Mouse (Mus musculus) stomach, embryonic 14.5 days (tissue): ENCODE measurements around the gene Asah2. TPM values are rescaled to one million over a fixed set of nuclear protein-coding genes. Genes with fewer than 3 reads are reported as not detected.

Experiments used
- ATAC-seq: fragments of 200-750 bp; cut with Nextera tagmentation; 2 replicates; pipeline ENCODE4 v1.8.0; 2017; ENCODE audit warnings: low read depth, moderate TSS enrichment; ENCODE audit not compliant: insufficient number of reproducible peaks, insufficient read depth, low FRiP score
- H3K27ac ChIP-seq: fragments of 300-500 bp; sonication (generic); 2 replicates; pipeline ENCODE4 v1.5.1; 2014; ENCODE audit warnings: mild to moderate bottlenecking, low read length, moderate library complexity, mixed read lengths
- H3K27me3 ChIP-seq: fragments of 300-500 bp; sonication (generic); 2 replicates; pipeline ENCODE4 v1.6.1; 2014; ENCODE audit warnings: low read length, control low read depth, mixed read lengths; ENCODE audit not compliant: control insufficient read depth, insufficient read depth
- H3K36me3 ChIP-seq: fragments of 300-500 bp; sonication (generic); 2 replicates; pipeline ENCODE4 v1.6.1; 2014; ENCODE audit warnings: mild to moderate bottlenecking, control low read depth, low read length, moderate library complexity, mixed read lengths; ENCODE audit not compliant: control insufficient read depth, insufficient read depth
- H3K4me1 ChIP-seq: fragments of 300-500 bp; sonication (generic); 2 replicates; pipeline ENCODE4 v1.6.1; 2014; ENCODE audit warnings: low read length, control low read depth, mixed read lengths; ENCODE audit not compliant: control insufficient read depth, insufficient read depth
- H3K4me2 ChIP-seq: fragments of 300-500 bp; sonication (generic); replicated peaks from 2 replicates; pipeline ENCODE4 v1.6.1; 2014; ENCODE audit warnings: low read depth, low read length, control low read depth
- H3K4me3 ChIP-seq: fragments of 300-500 bp; sonication (generic); 2 replicates; pipeline ENCODE4 v1.5.1; 2014; ENCODE audit warnings: low read depth, low read length, control low read depth
- H3K9ac ChIP-seq: fragments of 300-500 bp; sonication (generic); replicated peaks from 2 replicates; pipeline ENCODE4 v1.6.1; 2014; ENCODE audit warnings: low read depth, mild to moderate bottlenecking, control low read depth, low read length, moderate library complexity, mixed read lengths
- H3K9me3 ChIP-seq: fragments of 300-500 bp; sonication (generic); 2 replicates; pipeline ENCODE4 v1.6.1; 2016; ENCODE audit warnings: low read depth, low read length, control low read depth; ENCODE audit not compliant: control insufficient read depth
- WGBS: fragments of 180-500 bp; shearing (Covaris S2); extraction: QIAGEN DNeasy Blood & Tissue Kit; methylation state at CpG from one replicate; pipeline ENCODE4 v1.1.7; 2014; 5-methylcytosine and 5-hydroxymethylcytosine counted together
- polyA plus RNA-seq: library from polyadenylated mRNA; unstranded; fragments of >200 nt; fragmentation: Nextera tagmentation; extraction: Ambion mirVana; gene quantifications from 2 replicates; pipeline ENCODE4 v1.2.1, GENCODE M21; 2014

The Asah2 gene
- polyA plus RNA-seq, 1 experiment from 2014 or later, result 2.2 TPM

GRCm38 (mm10) chr19:32117484-32118018 is 9.5 kb upstream of the Asah2 start:
- H3K9me3 ChIP-seq, result no peaks in the 10 kb centered on the region
- H3K4me3 ChIP-seq, result no peak overlapping the region
- no peak overlapping the region for H3K27ac ChIP-seq
- H3K36me3 ChIP-seq, result no peaks in the 10 kb centered on the region
- no peak overlapping the region for H3K4me2 ChIP-seq
- no peak overlapping the region for H3K9ac ChIP-seq
- no peaks in the 10 kb centered on the region for H3K4me1 ChIP-seq
- no peak for ATAC-seq
- no peaks in the 10 kb centered on the region for H3K27me3 ChIP-seq
- 78% methylated on average over 6 of the region's 6 CpGs for WGBS

- Histone ChIP-seq H3K9ac (no peak overlapping the region), H3K4me1 (no peaks in the 10 kb centered on the region), H3K27ac (no peak overlapping the region), H3K4me2 (no peak overlapping the region), H3K4me3 (no peak overlapping the region), H3K9me3 (no peaks in the 10 kb centered on the region), H3K36me3 (no peaks in the 10 kb centered on the region), H3K27me3 (no peaks in the 10 kb centered on the region)
- ATAC-seq, result no peak
- WGBS, result 82% methylated on average over 8 of the region's 8 CpGs
Observed at GRCm38 (mm10) chr19:32111866-32112790, 4.1 kb upstream of the Asah2 start.

GRCm38 (mm10) chr19:32106750-32107149 is 1.3 kb downstream of the Asah2 start:
- no peak overlapping the region for H3K4me3 ChIP-seq
- 93% methylated on average over 2 of the region's 2 CpGs for WGBS
- no peak for ATAC-seq
- H3K9me3 ChIP-seq, result no peaks in the 10 kb centered on the region
- no peak overlapping the region for H3K27ac ChIP-seq
- no peaks in the 10 kb centered on the region for H3K27me3 ChIP-seq
- H3K36me3 ChIP-seq, result no peaks in the 10 kb centered on the region
- H3K9ac ChIP-seq, result no peak overlapping the region
- H3K4me1 ChIP-seq, result 0 out of 2 replicates have a peak, but pooled peaks cover 2% of the 10 kb centered on the region
- H3K4me2 ChIP-seq, result peak overlapping the region; percentile 39; the same call in 1 of the 2 replicates

GRCm38 (mm10) chr19:32104217-32104616 is 3.8 kb downstream of the Asah2 start:
- ATAC-seq, result no peak
- no peak overlapping the region for H3K27ac ChIP-seq

GRCm38 (mm10) chr19:32102976-32103300 is 5.1 kb downstream of the Asah2 start:
- Histone ChIP-seq H3K27me3 (no peaks in the 10 kb centered on the region), H3K27ac (no peak overlapping the region), H3K9ac (no peak overlapping the region), H3K4me1 (0 out of 2 replicates have a peak, but pooled peaks cover 2% of the 10 kb centered on the region), H3K4me3 (no peak overlapping the region; the same call in 1 of the 2 replicates), H3K36me3 (no peaks in the 10 kb centered on the region), H3K9me3 (no peaks in the 10 kb centered on the region), H3K4me2 (0 out of 2 replicates have a peak overlapping the region, but pooled peaks have one; percentile 20)
- ATAC-seq, result no peak
- WGBS, result 13% methylated on average over 9 of the region's 9 CpGs

More at GRCm38 (mm10) chr19:32104217-32104616, 3.8 kb downstream of the Asah2 start:
- no peaks in the 10 kb centered on the region for H3K9me3 ChIP-seq
- H3K9ac ChIP-seq, result no peak overlapping the region
- no peak overlapping the region for H3K4me2 ChIP-seq
- 0 out of 2 replicates have a peak, but pooled peaks cover 2% of the 10 kb centered on the region for H3K4me1 ChIP-seq
- no peaks in the 10 kb centered on the region for H3K27me3 ChIP-seq
- no peaks in the 10 kb centered on the region for H3K36me3 ChIP-seq
- no peak overlapping the region for H3K4me3 ChIP-seq
- 52% methylated on average over 4 of the region's 4 CpGs for WGBS

GRCm38 (mm10) chr19:32102294-32102975 is 5.6 kb downstream of the Asah2 start:
- 0 out of 2 replicates have a peak overlapping the region, but pooled peaks have one; percentile 20 for H3K4me2 ChIP-seq
- H3K27me3 ChIP-seq, result no peaks in the 10 kb centered on the region
- 0 out of 2 replicates have a peak, but pooled peaks cover 2% of the 10 kb centered on the region for H3K4me1 ChIP-seq
- 25% methylated on average over 18 of the region's 18 CpGs for whole genome bisulfite sequencing
- no peak overlapping the region for H3K9ac ChIP-seq
- H3K27ac ChIP-seq, result no peak overlapping the region
- no peak overlapping the region; the same call in 1 of the 2 replicates for H3K4me3 ChIP-seq
- H3K9me3 ChIP-seq, result no peaks in the 10 kb centered on the region
- H3K36me3 ChIP-seq, result no peaks in the 10 kb centered on the region
- ATAC-seq, result no peak

- WGBS, result 71% methylated on average over 3 of the region's 3 CpGs
Observed at GRCm38 (mm10) chr19:32098582-32098981, 9.4 kb downstream of the Asah2 start.

GRCm38 (mm10) chr19:32092358-32092757 is 15.7 kb downstream of the Asah2 start:
- no peak overlapping the region for H3K4me2 ChIP-seq
- no peak overlapping the region for H3K4me3 ChIP-seq
- H3K27ac ChIP-seq, result no peak overlapping the region
- H3K4me1 ChIP-seq, result no peaks in the 10 kb centered on the region
- ATAC-seq, result no peak
- 85% methylated on average over 4 of the region's 4 CpGs for WGBS
- no peaks in the 10 kb centered on the region for H3K9me3 ChIP-seq
- no peaks in the 10 kb centered on the region for H3K27me3 ChIP-seq
- H3K9ac ChIP-seq, result no peak overlapping the region
- no peaks in the 10 kb centered on the region for H3K36me3 ChIP-seq

More at GRCm38 (mm10) chr19:32098582-32098981, 9.4 kb downstream of the Asah2 start:
- Histone ChIP-seq H3K27ac (no peak overlapping the region), H3K9ac (no peak overlapping the region), H3K4me2 (no peak overlapping the region), H3K36me3 (no peaks in the 10 kb centered on the region), H3K27me3 (no peaks in the 10 kb centered on the region), H3K4me3 (no peak overlapping the region), H3K4me1 (0 out of 2 replicates have a peak, but pooled peaks cover 2% of the 10 kb centered on the region), H3K9me3 (no peaks in the 10 kb centered on the region)
- no peak for ATAC-seq
